Mouse (Mus musculus): ENCODE measurements around the gene Lhpp. TPM values are rescaled to one million over a fixed set of nuclear protein-coding genes. Genes with fewer than 3 reads are reported as not detected.

Gene Lhpp
- polyA plus RNA-seq, 1 experiment: 4.7 TPM

- TF ChIP-seq POLR2AphosphoS2 (IDR thresholded peaks at IDR 0.05; ENCODE audit: insufficient read length, low read depth): no peak
- TF ChIP-seq MYOG (IDR thresholded peaks at IDR 0.05; ENCODE audit: control insufficient read depth in 1 of 3, insufficient read depth in 1 of 3, insufficient read length in 2 of 3, low read depth in 2 of 3): no peak
- no peak for TF ChIP-seq E2F4 (IDR thresholded peaks at IDR 0.05; ENCODE audit: insufficient read depth)
- TF ChIP-seq TCF12 (IDR thresholded peaks at IDR 0.05; ENCODE audit: insufficient read depth, poor library complexity, severe bottlenecking): no peak
- no peak for TF ChIP-seq REST (IDR thresholded peaks at IDR 0.05; ENCODE audit: insufficient read depth, insufficient read length)
- TF ChIP-seq MAX (IDR thresholded peaks at IDR 0.05; ENCODE audit: low read depth): no peak
- no peak for TF ChIP-seq POLR2A (IDR thresholded peaks at IDR 0.05; ENCODE audit: insufficient read length, low read depth)
- TF ChIP-seq CEBPB (IDR thresholded peaks at IDR 0.05; ENCODE audit: insufficient read depth, poor library complexity, severe bottlenecking): no peak
- no peak for TF ChIP-seq TCF3 (IDR thresholded peaks at IDR 0.05; ENCODE audit: insufficient read length, low read depth)
- H3ac ChIP-seq (ENCODE audit: control insufficient read depth, insufficient read length): no peak overlapping the region
- H3K27me3 ChIP-seq (ENCODE audit: control insufficient read depth, insufficient read depth, insufficient read length): no peaks in the 10 kb centered on the region
- H3K4me2 ChIP-seq (ENCODE audit: low read depth): no peak overlapping the region
- H3K4me3 ChIP-seq: no peak overlapping the region
- no peaks in the 10 kb centered on the region for H3K79me2 ChIP-seq (ENCODE audit: control insufficient read depth, insufficient read depth)
- no peaks in the 10 kb centered on the region for H3K36me3 ChIP-seq (ENCODE audit: control insufficient read depth, insufficient read depth)
Observed at GRCm38 (mm10) chr7:132733521-132733920, 123.1 kb downstream of the Lhpp start.

DNA sequence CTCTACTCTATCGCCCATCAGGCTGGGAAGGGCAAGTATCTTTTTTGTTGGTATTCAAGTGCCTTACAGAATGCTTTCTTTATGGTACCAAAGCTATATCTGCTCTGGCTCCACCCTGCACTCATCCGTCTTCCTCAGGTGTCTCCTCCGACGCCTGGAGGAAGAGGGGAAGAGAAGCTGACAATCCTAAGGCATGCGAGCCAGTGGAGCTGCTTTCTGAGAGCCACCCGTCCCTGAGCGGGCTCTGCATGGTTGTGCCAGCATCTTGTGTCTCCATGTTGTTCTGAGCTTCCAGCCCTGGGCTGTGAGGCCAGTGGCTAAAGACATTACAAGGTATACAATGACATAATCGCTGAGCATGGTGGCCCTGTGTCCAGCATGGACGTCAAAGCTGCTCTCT is 123.8 kb downstream of the Lhpp start:
- Histone ChIP-seq H3K4me3 (no peak overlapping the region), H3K4me2 (ENCODE audit: low read depth) (no peak overlapping the region), H3K27me3 (ENCODE audit: control insufficient read depth, insufficient read depth, insufficient read length) (no peaks in the 10 kb centered on the region), H3K79me2 (ENCODE audit: control insufficient read depth, insufficient read depth) (no peaks in the 10 kb centered on the region), H3ac (ENCODE audit: control insufficient read depth, insufficient read length) (no peak overlapping the region), H3K36me3 (ENCODE audit: control insufficient read depth, insufficient read depth) (no peaks in the 10 kb centered on the region)
- no peak for TF ChIP-seq POLR2AphosphoS2 (IDR thresholded peaks at IDR 0.05; ENCODE audit: insufficient read length, low read depth)
- no peak for TF ChIP-seq TCF3 (IDR thresholded peaks at IDR 0.05; ENCODE audit: insufficient read length, low read depth)
- TF ChIP-seq E2F4 (IDR thresholded peaks at IDR 0.05; ENCODE audit: insufficient read depth): no peak
- TF ChIP-seq TCF12 (IDR thresholded peaks at IDR 0.05; ENCODE audit: insufficient read depth, poor library complexity, severe bottlenecking): no peak
- no peak for TF ChIP-seq CEBPB (IDR thresholded peaks at IDR 0.05; ENCODE audit: insufficient read depth, poor library complexity, severe bottlenecking)
- TF ChIP-seq MYOG (IDR thresholded peaks at IDR 0.05; ENCODE audit: control insufficient read depth in 1 of 3, insufficient read depth in 1 of 3, insufficient read length in 2 of 3, low read depth in 2 of 3): no peak
- no peak for TF ChIP-seq MYOD1 (IDR thresholded peaks at IDR 0.05; ENCODE audit: control insufficient read depth in 1 of 3, insufficient read length in 2 of 3, low read depth in 2 of 3)
- no peak for TF ChIP-seq USF1 (IDR thresholded peaks at IDR 0.05; ENCODE audit: low read depth)
- no peak for TF ChIP-seq MAX (IDR thresholded peaks at IDR 0.05; ENCODE audit: low read depth)
- TF ChIP-seq SRF (IDR thresholded peaks at IDR 0.05; ENCODE audit: control insufficient read depth, insufficient read length, low read depth): no peak
- no peak for TF ChIP-seq REST (IDR thresholded peaks at IDR 0.05; ENCODE audit: insufficient read depth, insufficient read length)
- no peak for TF ChIP-seq POLR2A (IDR thresholded peaks at IDR 0.05; ENCODE audit: insufficient read length, low read depth)

DNA sequence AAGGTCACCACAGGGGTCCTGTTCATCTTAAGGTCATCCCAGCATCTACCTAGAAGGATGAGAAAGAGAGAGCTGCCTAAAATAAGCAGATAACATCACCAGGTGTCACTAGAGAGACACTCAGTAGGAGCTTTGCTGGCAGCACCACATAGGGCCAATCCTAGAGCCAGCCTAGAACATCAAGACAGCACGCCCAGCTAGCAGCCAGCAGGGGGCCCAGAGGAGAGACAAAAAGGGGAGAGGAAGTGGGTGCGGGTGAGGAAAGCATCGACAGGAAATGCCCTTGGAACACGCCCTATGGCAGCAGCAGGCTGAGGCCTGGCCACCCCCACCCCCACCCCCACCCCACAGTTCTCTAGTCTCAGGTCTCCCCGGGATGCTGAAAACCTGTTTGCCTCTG is 124.7 kb downstream of the Lhpp start:
- TF ChIP-seq SRF (IDR thresholded peaks at IDR 0.05; ENCODE audit: control insufficient read depth, insufficient read length, low read depth) (no peak), POLR2AphosphoS2 (IDR thresholded peaks at IDR 0.05; ENCODE audit: insufficient read length, low read depth) (no peak), TCF3 (IDR thresholded peaks at IDR 0.05; ENCODE audit: insufficient read length, low read depth) (no peak), MYOG (IDR thresholded peaks at IDR 0.05; ENCODE audit: control insufficient read depth in 1 of 3, insufficient read depth in 1 of 3, insufficient read length in 2 of 3, low read depth in 2 of 3) (no peak), USF1 (IDR thresholded peaks at IDR 0.05; ENCODE audit: low read depth) (no peak), CEBPB (IDR thresholded peaks at IDR 0.05; ENCODE audit: insufficient read depth, poor library complexity, severe bottlenecking) (no peak), POLR2A (IDR thresholded peaks at IDR 0.05; ENCODE audit: insufficient read length, low read depth) (no peak), E2F4 (IDR thresholded peaks at IDR 0.05; ENCODE audit: insufficient read depth) (no peak), MAX (IDR thresholded peaks at IDR 0.05; ENCODE audit: low read depth) (no peak), REST (IDR thresholded peaks at IDR 0.05; ENCODE audit: insufficient read depth, insufficient read length) (no peak), TCF12 (IDR thresholded peaks at IDR 0.05; ENCODE audit: insufficient read depth, poor library complexity, severe bottlenecking) (no peak), MYOD1 (IDR thresholded peaks at IDR 0.05; ENCODE audit: control insufficient read depth in 1 of 3, insufficient read length in 2 of 3, low read depth in 2 of 3) (no peak)

DNA sequence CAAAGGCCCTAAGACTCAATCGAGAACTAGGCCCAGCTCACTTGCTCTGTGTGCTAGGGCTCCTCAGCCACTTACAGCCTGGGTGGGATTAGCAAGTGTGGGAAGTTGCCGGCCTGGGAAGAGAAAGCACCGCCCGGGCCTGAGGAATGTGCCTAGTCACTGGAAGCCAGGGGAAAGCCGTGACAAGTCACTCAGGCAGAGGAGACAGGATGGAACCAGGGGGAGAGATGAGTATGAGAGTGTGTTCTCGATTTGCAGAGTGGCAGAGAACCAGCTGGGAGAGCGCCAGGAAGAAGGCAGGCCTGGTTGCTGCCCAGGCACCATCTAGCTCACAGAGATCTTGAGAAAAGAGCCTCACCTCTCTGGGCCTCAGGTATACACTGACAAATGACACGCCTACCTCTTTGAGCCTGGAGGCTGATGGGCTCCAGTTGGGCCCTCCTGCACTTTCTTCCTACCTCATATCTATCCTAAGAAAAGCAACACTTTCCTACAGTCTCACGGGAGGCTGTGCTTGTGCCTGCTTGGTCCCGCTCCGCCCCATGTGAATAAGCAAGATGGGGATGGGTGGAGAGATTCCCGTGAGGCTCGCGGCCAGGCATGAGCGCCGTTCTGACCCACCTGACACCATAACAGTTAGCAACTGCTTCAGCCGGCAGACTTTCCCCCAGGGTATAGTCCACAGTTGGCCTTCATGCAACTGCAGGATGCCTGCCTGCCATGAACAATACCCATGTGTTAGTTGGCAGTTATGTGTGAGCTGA is 125.8 kb downstream of the Lhpp start:
- TF ChIP-seq MYOG (IDR thresholded peaks at IDR 0.05; ENCODE audit: control insufficient read depth in 1 of 3, insufficient read depth in 1 of 3, insufficient read length in 2 of 3, low read depth in 2 of 3) (peak in 1 of 3 experiments; percentile 39), MAX (IDR thresholded peaks at IDR 0.05; ENCODE audit: low read depth) (no peak)
- Histone ChIP-seq H3ac (ENCODE audit: control insufficient read depth, insufficient read length) (no peak overlapping the region), H3K27me3 (ENCODE audit: control insufficient read depth, insufficient read depth, insufficient read length) (no peaks in the 10 kb centered on the region), H3K36me3 (ENCODE audit: control insufficient read depth, insufficient read depth) (no peaks in the 10 kb centered on the region), H3K4me2 (ENCODE audit: low read depth) (peak overlapping the region; percentile 22), H3K4me3 (no peak overlapping the region), H3K79me2 (ENCODE audit: control insufficient read depth, insufficient read depth) (no peaks in the 10 kb centered on the region)

More for the DNA sequence above, 124.7 kb downstream of the Lhpp start:
- H3K36me3 ChIP-seq (ENCODE audit: control insufficient read depth, insufficient read depth): no peaks in the 10 kb centered on the region
- no peak overlapping the region for H3ac ChIP-seq (ENCODE audit: control insufficient read depth, insufficient read length)
- H3K4me3 ChIP-seq: no peak overlapping the region
- H3K4me2 ChIP-seq (ENCODE audit: low read depth): no peak overlapping the region
- H3K27me3 ChIP-seq (ENCODE audit: control insufficient read depth, insufficient read depth, insufficient read length): no peaks in the 10 kb centered on the region
- no peaks in the 10 kb centered on the region for H3K79me2 ChIP-seq (ENCODE audit: control insufficient read depth, insufficient read depth)

GRCm38 (mm10) chr7:132738844-132739243 is 128.4 kb downstream of the Lhpp start:
- Histone ChIP-seq H3K36me3 (ENCODE audit: control insufficient read depth, insufficient read depth) (no peaks in the 10 kb centered on the region), H3K79me2 (ENCODE audit: control insufficient read depth, insufficient read depth) (no peaks in the 10 kb centered on the region), H3K4me3 (no peak overlapping the region), H3K4me2 (ENCODE audit: low read depth) (no peak overlapping the region), H3K27me3 (ENCODE audit: control insufficient read depth, insufficient read depth, insufficient read length) (no peaks in the 10 kb centered on the region), H3ac (ENCODE audit: control insufficient read depth, insufficient read length) (no peak overlapping the region)
- TF ChIP-seq MAX (IDR thresholded peaks at IDR 0.05; ENCODE audit: low read depth) (no peak), REST (IDR thresholded peaks at IDR 0.05; ENCODE audit: insufficient read depth, insufficient read length) (no peak), E2F4 (IDR thresholded peaks at IDR 0.05; ENCODE audit: insufficient read depth) (no peak), TCF12 (IDR thresholded peaks at IDR 0.05; ENCODE audit: insufficient read depth, poor library complexity, severe bottlenecking) (no peak), POLR2AphosphoS2 (IDR thresholded peaks at IDR 0.05; ENCODE audit: insufficient read length, low read depth) (no peak), MYOG (IDR thresholded peaks at IDR 0.05; ENCODE audit: control insufficient read depth in 1 of 3, insufficient read depth in 1 of 3, insufficient read length in 2 of 3, low read depth in 2 of 3) (no peak), TCF3 (IDR thresholded peaks at IDR 0.05; ENCODE audit: insufficient read length, low read depth) (no peak), POLR2A (IDR thresholded peaks at IDR 0.05; ENCODE audit: insufficient read length, low read depth) (no peak)

Data from myocyte (in vitro differentiated cells).